Mouse (Mus musculus): ENCODE results near the gene Stx5a. TPM values are rescaled to one million over a fixed set of nuclear protein-coding genes. Genes with fewer than 3 reads are reported as not detected.

The Stx5a gene
- polyA plus RNA-seq (2012; rRNA removed): 111 and 130 TPM in 2 replicates

- peak; percentile 94 to 97 for DNase-seq (ENCODE audit: extremely low spot score in 1 of 2, low spot score in 1 of 2)
These were observed at the start of gene Stx5a for GRCm38 (mm10) chr19:8741243-8741869. Gene Stx5a, plus strand, starts transcription at chr19:8741413.

- peak in 1 of 2 experiments; percentile 37 for DNase-seq (ENCODE audit: extremely low spot score in 1 of 2, low spot score in 1 of 2)
These were observed 49.2 kb upstream of the Stx5a start for GRCm38 (mm10) chr19:8691871-8692539.

- DNase-seq (ENCODE audit: extremely low spot score in 1 of 2, low spot score in 1 of 2): no peak
These were observed 48.5 kb upstream of the Stx5a start for GRCm38 (mm10) chr19:8692740-8693139.

GRCm38 (mm10) chr19:8695330-8695729 lies 45.9 kb upstream of the Stx5a start:
- no peak for DNase-seq (ENCODE audit: extremely low spot score in 1 of 2, low spot score in 1 of 2)

- no peak for DNase-seq (ENCODE audit: extremely low spot score in 1 of 2, low spot score in 1 of 2)
These were observed 41.6 kb upstream of the Stx5a start for GRCm38 (mm10) chr19:8699652-8700051.

GRCm38 (mm10) chr19:8702458-8702857 lies 38.8 kb upstream of the Stx5a start:
- DNase-seq (ENCODE audit: extremely low spot score in 1 of 2, low spot score in 1 of 2): no peak

GRCm38 (mm10) chr19:8703571-8703970 lies 37.6 kb upstream of the Stx5a start:
- DNase-seq (ENCODE audit: extremely low spot score in 1 of 2, low spot score in 1 of 2): no peak

GRCm38 (mm10) chr19:8705026-8705708 lies 36.0 kb upstream of the Stx5a start:
- no peak for DNase-seq (ENCODE audit: extremely low spot score in 1 of 2, low spot score in 1 of 2)

- no peak for DNase-seq (ENCODE audit: extremely low spot score in 1 of 2, low spot score in 1 of 2)
These were observed 35.0 kb upstream of the Stx5a start for GRCm38 (mm10) chr19:8706132-8706667.

GRCm38 (mm10) chr19:8706930-8707329 lies 34.3 kb upstream of the Stx5a start:
- DNase-seq (ENCODE audit: extremely low spot score in 1 of 2, low spot score in 1 of 2): no peak

GRCm38 (mm10) chr19:8708954-8709353 lies 32.3 kb upstream of the Stx5a start:
- DNase-seq (ENCODE audit: extremely low spot score in 1 of 2, low spot score in 1 of 2): no peak

- DNase-seq (ENCODE audit: extremely low spot score in 1 of 2, low spot score in 1 of 2): peak in 1 of 2 experiments; percentile 52
These were observed 31.2 kb upstream of the Stx5a start for GRCm38 (mm10) chr19:8710057-8710456.

GRCm38 (mm10) chr19:8711506-8711905 lies 29.7 kb upstream of the Stx5a start:
- no peak for DNase-seq (ENCODE audit: extremely low spot score in 1 of 2, low spot score in 1 of 2)

GRCm38 (mm10) chr19:8711949-8712869 lies 29.0 kb upstream of the Stx5a start:
- no peak for DNase-seq (ENCODE audit: extremely low spot score in 1 of 2, low spot score in 1 of 2)

- DNase-seq (ENCODE audit: extremely low spot score in 1 of 2, low spot score in 1 of 2): peak in 1 of 2 experiments; percentile 72
These were observed 28.3 kb upstream of the Stx5a start for GRCm38 (mm10) chr19:8712870-8713305.

GRCm38 (mm10) chr19:8713306-8713996 lies 27.8 kb upstream of the Stx5a start:
- DNase-seq (ENCODE audit: extremely low spot score in 1 of 2, low spot score in 1 of 2): peak; percentile 83 to 96

- no peak for DNase-seq (ENCODE audit: extremely low spot score in 1 of 2, low spot score in 1 of 2)
These were observed 27.1 kb upstream of the Stx5a start for GRCm38 (mm10) chr19:8713997-8714652.

- DNase-seq (ENCODE audit: extremely low spot score in 1 of 2, low spot score in 1 of 2): no peak
These were observed 26.3 kb upstream of the Stx5a start for GRCm38 (mm10) chr19:8714653-8715481.

Data from frontal cortex, adult 2 months (tissue).